Mouse (Mus musculus) liver, embryonic 11.5 days (tissue): ENCODE data around the gene Calm1. TPM values are rescaled to one million over a fixed set of nuclear protein-coding genes. Genes with fewer than 3 reads are reported as not detected.

Experiments used
- ATAC-seq: fragments of 200-750 bp; cut with Nextera tagmentation; replicated peaks from 2 replicates; pipeline ENCODE4 v1.8.0; 2017; ENCODE audit warnings: moderate number of reproducible peaks, mild to moderate bottlenecking, moderate TSS enrichment, moderate library complexity; ENCODE audit not compliant: low FRiP score
- DNase-seq: peaks from one replicate; pipeline ENCODE4 v3.0.0-alpha.2; 2017; ENCODE audit warnings: low spot score
- H3K27ac ChIP-seq: fragments of 300-500 bp; sonication (generic); 2 replicates; pipeline ENCODE4 v1.5.1; 2014; ENCODE audit warnings: mild to moderate bottlenecking, low read depth, low read length, control low read depth
- H3K27me3 ChIP-seq: fragments of 300-500 bp; sonication (generic); replicated peaks from 2 replicates; pipeline ENCODE4 v1.6.1; 2014; ENCODE audit warnings: low read length, mixed read lengths; ENCODE audit not compliant: control insufficient read depth, insufficient read depth
- H3K36me3 ChIP-seq: fragments of 300-500 bp; sonication (generic); 2 replicates; pipeline ENCODE4 v1.6.1; 2014; ENCODE audit warnings: mild to moderate bottlenecking, low read length, moderate library complexity, mixed read lengths; ENCODE audit not compliant: control insufficient read depth, insufficient read depth
- H3K4me1 ChIP-seq: fragments of 300-500 bp; sonication (generic); replicated peaks from 2 replicates; pipeline ENCODE4 v1.6.1; 2014; ENCODE audit warnings: low read length, mixed read lengths; ENCODE audit not compliant: control insufficient read depth, insufficient read depth
- H3K4me2 ChIP-seq: fragments of 300-500 bp; sonication (generic); 2 replicates; pipeline ENCODE4 v1.6.1; 2014; ENCODE audit warnings: mild to moderate bottlenecking, control low read depth, moderate library complexity
- H3K4me3 ChIP-seq: fragments of 300-500 bp; sonication (generic); 2 replicates; pipeline ENCODE4 v1.5.1; 2014; ENCODE audit warnings: low read depth, low read length, control low read depth
- H3K9ac ChIP-seq: fragments of 300-500 bp; sonication (generic); 2 replicates; pipeline ENCODE4 v1.6.1; 2014; ENCODE audit warnings: low read depth, low read length, control low read depth
- H3K9me3 ChIP-seq: fragments of 300-500 bp; sonication (generic); 2 replicates; pipeline ENCODE4 v1.6.1; 2016; ENCODE audit warnings: low read length, inconsistent platforms, mixed read lengths; ENCODE audit not compliant: control insufficient read depth
- WGBS: fragments of 180-500 bp; shearing (Covaris S2); extraction: QIAGEN DNeasy Blood & Tissue Kit; methylation state at CpG from one replicate; pipeline ENCODE4 v1.1.7; 2014; 5-methylcytosine and 5-hydroxymethylcytosine counted together
- polyA plus RNA-seq: library from polyadenylated mRNA; unstranded; fragments of >200 nt; fragmentation: Nextera tagmentation; extraction: Ambion mirVana; gene quantifications from 2 replicates; pipeline ENCODE4 v1.2.1, GENCODE M21; 2014

Gene Calm1
- 957 and 975 TPM in 2 replicates for polyA plus RNA-seq

- Histone ChIP-seq H3K9ac (peak within 1 kb of the TSS; percentile 84), H3K27ac (peak within 1 kb of the TSS; percentile 81), H3K36me3 (peaks cover 16% of the 10 kb centered on the region), H3K27me3 (no peaks in the 10 kb centered on the region), H3K4me3 (peak within 1 kb of the TSS; percentile 86), H3K9me3 (no peaks in the 10 kb centered on the region), H3K4me2 (peak within 1 kb of the TSS; percentile 86), H3K4me1 (peaks cover 9% of the 10 kb centered on the region; the same call in 1 of the 2 replicates)
- WGBS, result under 1% methylated on average over 58 of the region's 58 CpGs
- ATAC-seq, result peak; percentile 79
- peak; percentile 94 for DNase-seq
Measured at GRCm38 (mm10) chr12:100198967-100199660, at the start of gene Calm1. TSS of gene Calm1 (plus strand) at chr12:100199435.

DNA sequence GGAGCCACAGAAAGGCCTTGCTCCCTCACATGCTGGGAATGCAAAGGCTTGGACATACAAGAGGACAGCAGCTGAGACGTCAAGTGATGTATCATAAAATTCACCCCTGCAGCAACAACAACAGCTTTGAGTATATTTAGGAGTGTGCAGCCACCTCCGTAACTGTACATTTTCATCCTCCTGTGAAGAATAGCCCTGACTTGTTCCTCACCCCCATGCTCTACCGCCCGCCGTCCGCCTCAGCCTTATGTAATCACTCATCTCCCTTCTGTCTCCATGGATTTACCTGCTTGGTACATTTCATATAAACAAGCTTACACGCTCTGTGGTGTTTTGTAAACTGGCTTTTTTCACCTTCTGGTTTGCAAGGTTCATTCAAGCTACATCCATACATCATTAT, 46.8 kb upstream of the Calm1 start:
- H3K4me2 ChIP-seq, result no peak overlapping the region
- DNase-seq (no peak), ATAC-seq (no peak)
- H3K9ac ChIP-seq, result no peak overlapping the region
- H3K27me3 ChIP-seq, result no peaks in the 10 kb centered on the region
- peaks cover 26% of the 10 kb centered on the region for H3K36me3 ChIP-seq
- H3K27ac ChIP-seq, result no peak overlapping the region
- H3K9me3 ChIP-seq, result no peaks in the 10 kb centered on the region
- 92% methylated on average over 7 of the region's 7 CpGs for WGBS
- H3K4me3 ChIP-seq, result no peak overlapping the region
- H3K4me1 ChIP-seq, result no peaks in the 10 kb centered on the region

DNA sequence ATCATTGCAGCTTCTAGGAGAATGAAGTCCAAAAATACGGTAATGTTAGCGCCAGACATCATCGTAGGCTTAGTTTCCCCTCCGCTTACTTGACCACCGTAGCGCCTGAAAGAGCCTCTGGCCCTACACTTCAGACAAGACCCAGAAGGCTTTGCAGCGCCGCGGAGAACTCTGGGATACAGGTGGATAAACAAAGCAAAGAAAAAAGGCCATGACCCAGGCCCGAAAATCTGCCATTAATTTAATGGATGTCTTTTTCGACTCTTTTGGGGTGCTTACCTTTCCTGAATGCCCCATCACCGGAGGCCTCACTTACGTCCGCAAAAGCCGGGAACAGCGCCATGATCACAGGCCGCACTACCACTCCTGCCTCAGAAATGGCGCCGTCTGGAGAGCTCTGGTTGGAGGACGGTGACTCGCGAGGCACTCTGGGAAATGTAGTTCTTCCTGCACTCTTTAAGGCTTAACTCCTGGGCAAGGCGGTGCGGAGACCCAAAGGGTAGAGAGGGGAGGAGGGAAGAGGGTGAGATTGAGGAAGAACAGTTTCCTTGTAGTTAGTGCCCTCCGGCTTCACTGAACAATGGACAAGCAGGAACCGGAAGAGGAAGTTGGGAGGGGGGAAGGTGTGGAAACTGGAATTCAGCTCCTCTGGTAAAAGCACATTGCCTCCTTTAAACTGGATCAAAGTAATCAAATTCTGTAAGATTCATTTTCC, 39.8 kb upstream of the Calm1 start, which contains the start of gene Nrde2:
Gene Nrde2 (minus strand): TSS at position 393 of the 715 bp plus-strand sequence.
- no peaks in the 10 kb centered on the region for H3K9me3 ChIP-seq
- peak; percentile 90 for DNase-seq
- WGBS, result under 1% methylated on average over 26 of the region's 26 CpGs
- H3K27me3 ChIP-seq, result no peaks in the 10 kb centered on the region
- peak within 1 kb of the TSS; percentile 85 for H3K4me2 ChIP-seq
- peak within 1 kb of the TSS; percentile 60 for H3K4me3 ChIP-seq
- peak; percentile 99 for ATAC-seq
- peak within 1 kb of the TSS; percentile 36; the same call in 1 of the 2 replicates for H3K27ac ChIP-seq
- peak within 1 kb of the TSS; percentile 70 for H3K9ac ChIP-seq
- H3K4me1 ChIP-seq, result peaks cover 4% of the 10 kb centered on the region; the same call in 1 of the 2 replicates
- no peaks in the 10 kb centered on the region for H3K36me3 ChIP-seq

- H3K9me3 ChIP-seq, result no peaks in the 10 kb centered on the region
- ATAC-seq (no peak), DNase-seq (no peak)
- H3K27me3 ChIP-seq, result no peaks in the 10 kb centered on the region
- no peak overlapping the region for H3K4me2 ChIP-seq
- no peak overlapping the region for H3K4me3 ChIP-seq
- no peaks in the 10 kb centered on the region for H3K36me3 ChIP-seq
- no peak overlapping the region for H3K27ac ChIP-seq
- H3K4me1 ChIP-seq, result no peaks in the 10 kb centered on the region; the same call in 1 of the 2 replicates
- no peak overlapping the region for H3K9ac ChIP-seq
- 70% methylated on average over 7 of the region's 7 CpGs for WGBS
Measured at GRCm38 (mm10) chr12:100164991-100165500, 34.2 kb upstream of the Calm1 start.

DNA sequence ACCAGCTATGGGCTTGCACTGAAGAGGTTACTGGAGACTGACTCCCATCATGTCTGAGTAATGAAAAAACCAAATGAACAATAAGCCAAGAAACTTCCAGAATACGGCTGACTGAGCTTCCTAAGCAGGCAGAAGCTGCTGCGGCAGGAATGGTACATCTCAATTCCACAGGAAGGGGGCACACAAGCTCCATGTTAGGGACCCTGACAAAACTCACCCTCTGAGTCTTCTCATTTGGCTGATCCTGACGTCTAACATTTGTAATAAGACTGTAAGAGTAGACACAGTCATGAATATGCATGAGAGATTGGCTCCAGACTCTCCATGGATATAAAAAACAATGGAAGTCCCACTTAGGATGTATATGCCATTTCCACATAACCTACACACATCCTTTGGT, 33.1 kb upstream of the Calm1 start:
- Histone ChIP-seq H3K4me2 (no peak overlapping the region), H3K9ac (no peak overlapping the region), H3K4me3 (no peak overlapping the region), H3K27me3 (no peaks in the 10 kb centered on the region), H3K36me3 (no peaks in the 10 kb centered on the region), H3K27ac (no peak overlapping the region), H3K9me3 (no peaks in the 10 kb centered on the region), H3K4me1 (no peaks in the 10 kb centered on the region; the same call in 1 of the 2 replicates)
- no peak; the same call in 1 of the 2 replicates for ATAC-seq
- no peak for DNase-seq
- 29% methylated on average over 3 of the region's 3 CpGs for WGBS

DNA sequence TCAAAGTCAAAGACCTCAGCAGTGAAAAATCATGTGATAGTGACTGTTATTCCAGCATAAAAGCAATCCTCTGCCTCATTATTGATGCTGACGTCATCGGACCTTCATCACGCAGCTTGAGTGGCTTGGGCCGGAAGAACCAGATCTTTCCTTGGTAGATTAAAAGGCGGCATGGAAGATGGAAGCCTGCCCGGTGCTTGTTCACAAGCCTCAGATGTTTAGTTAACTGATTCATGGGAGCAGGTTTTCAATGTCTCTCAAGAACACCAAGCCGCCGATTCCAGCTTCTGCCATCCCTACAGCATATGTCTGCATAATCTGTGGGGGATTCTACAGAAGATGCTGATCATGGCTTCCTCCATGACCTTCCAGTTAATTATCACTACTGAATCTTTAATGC, 32.3 kb upstream of the Calm1 start:
- Histone ChIP-seq H3K36me3 (no peaks in the 10 kb centered on the region), H3K4me3 (no peak overlapping the region), H3K4me1 (no peaks in the 10 kb centered on the region; the same call in 1 of the 2 replicates), H3K9ac (no peak overlapping the region), H3K27ac (no peak overlapping the region), H3K9me3 (no peaks in the 10 kb centered on the region), H3K4me2 (no peak overlapping the region), H3K27me3 (no peaks in the 10 kb centered on the region)
- DNase-seq (no peak), ATAC-seq (no peak)
- WGBS, result 84% methylated on average over 8 of the region's 8 CpGs

GRCm38 (mm10) chr12:100167502-100167901, 31.7 kb upstream of the Calm1 start:
- H3K27ac ChIP-seq, result no peak overlapping the region
- 77% methylated on average over 1 of the region's 1 CpGs for WGBS
- H3K9me3 ChIP-seq, result no peaks in the 10 kb centered on the region
- no peak overlapping the region for H3K4me3 ChIP-seq
- DNase-seq (no peak), ATAC-seq (no peak)
- peak overlapping the region; percentile 74; the same call in 1 of the 2 replicates for H3K4me2 ChIP-seq
- no peaks in the 10 kb centered on the region; the same call in 1 of the 2 replicates for H3K4me1 ChIP-seq
- H3K9ac ChIP-seq, result no peak overlapping the region
- no peaks in the 10 kb centered on the region for H3K36me3 ChIP-seq
- no peaks in the 10 kb centered on the region for H3K27me3 ChIP-seq

- peak overlapping the region; percentile 74 for H3K4me2 ChIP-seq
- no peaks in the 10 kb centered on the region for H3K36me3 ChIP-seq
- DNase-seq (peak; percentile 48), ATAC-seq (peak; percentile 65)
- H3K4me3 ChIP-seq, result peak overlapping the region; percentile 34
- H3K27ac ChIP-seq, result 0 out of 2 replicates have a peak overlapping the region, but pooled peaks have one; percentile 11
- peak overlapping the region; percentile 55 for H3K9ac ChIP-seq
- H3K27me3 ChIP-seq, result no peaks in the 10 kb centered on the region
- H3K4me1 ChIP-seq, result no peaks in the 10 kb centered on the region; the same call in 1 of the 2 replicates
- H3K9me3 ChIP-seq, result no peaks in the 10 kb centered on the region
- 12% methylated on average over 21 of the region's 28 CpGs for WGBS
Measured at GRCm38 (mm10) chr12:100167931-100168871, 31.0 kb upstream of the Calm1 start.
